Mouse (Mus musculus) layer of hippocampus, adult 9-10 months (tissue): Measurements from ENCODE around the gene Pon1.

Experiments used
- DNase-seq: peaks from one replicate; pipeline ENCODE4 v3.0.0; 2022; ENCODE audit warnings: low spot score

The Pon1 gene

GRCm38 (mm10) chr6:5177967-5178891 lies 15.5 kb downstream of the Pon1 start:
- no peak for DNase-seq

- no peak for DNase-seq
Observed at GRCm38 (mm10) chr6:5174179-5174812, 19.4 kb downstream of the Pon1 start.

DNA sequence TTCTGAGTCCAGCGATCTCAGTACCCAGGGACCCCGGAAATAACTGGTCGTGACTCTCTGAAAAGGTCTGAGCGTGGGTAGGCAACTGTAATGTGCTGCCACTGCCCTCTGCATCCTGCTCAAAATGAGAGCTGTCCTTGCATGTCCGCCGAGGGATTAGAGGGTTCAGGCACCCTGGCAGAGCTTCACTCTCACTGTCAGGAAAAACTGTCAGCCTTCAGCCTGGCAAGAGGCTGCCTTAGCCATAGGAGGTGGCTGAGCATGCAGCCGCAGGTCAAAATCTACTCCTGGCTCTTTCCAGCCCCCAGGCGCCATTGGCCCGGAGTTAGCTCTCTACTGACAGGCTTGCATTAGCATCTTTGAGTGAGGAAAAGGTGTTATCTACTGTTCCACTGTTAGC lies 21.2 kb downstream of the Pon1 start:
- DNase-seq: no peak

DNA sequence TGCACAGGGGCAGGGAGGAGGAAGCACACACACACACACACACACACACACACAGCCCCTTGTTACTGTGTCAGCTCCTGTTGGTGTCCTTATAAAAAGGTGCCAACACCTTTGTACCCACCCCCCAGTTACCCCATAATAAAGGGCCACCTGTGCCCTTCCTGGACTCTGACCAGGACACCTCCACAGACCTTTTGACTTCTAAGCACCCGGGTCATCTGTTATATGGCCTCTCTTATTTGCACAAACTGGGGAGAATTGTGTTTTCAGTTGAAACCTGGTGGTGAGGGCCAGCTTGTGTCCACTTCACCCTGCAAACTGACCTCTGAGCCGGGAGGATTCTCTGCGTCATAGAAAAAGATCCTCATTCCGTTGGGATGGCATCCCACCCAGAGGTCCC lies 22.3 kb downstream of the Pon1 start:
- no peak for DNase-seq

DNA sequence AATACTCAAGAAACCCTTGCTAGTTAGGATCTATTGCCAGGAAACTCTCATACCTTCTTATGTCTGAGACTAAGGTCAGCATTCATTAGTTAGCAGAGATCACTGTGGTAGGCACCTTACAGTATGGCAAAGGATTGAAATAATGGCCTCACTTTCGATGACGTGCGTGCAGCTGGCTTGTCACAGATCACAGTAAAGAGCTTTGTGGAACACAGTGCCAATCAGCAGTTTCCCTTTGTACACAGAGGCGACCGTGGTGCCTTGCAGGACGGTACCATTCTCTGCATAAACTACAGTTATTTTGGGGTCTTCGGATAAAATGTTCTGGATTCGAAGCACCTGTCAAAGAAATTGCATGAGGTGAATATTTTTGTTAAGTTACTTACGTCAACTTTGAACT lies 25.6 kb downstream of the Pon1 start:
- no peak for DNase-seq

GRCm38 (mm10) chr6:5167051-5167677 lies 26.6 kb downstream of the Pon1 start:
- no peak for DNase-seq

GRCm38 (mm10) chr6:5164855-5165254 lies 28.9 kb downstream of the Pon1 start:
- DNase-seq: no peak

- DNase-seq: no peak
Observed at GRCm38 (mm10) chr6:5163507-5164144, 30.1 kb downstream of the Pon1 start.

DNA sequence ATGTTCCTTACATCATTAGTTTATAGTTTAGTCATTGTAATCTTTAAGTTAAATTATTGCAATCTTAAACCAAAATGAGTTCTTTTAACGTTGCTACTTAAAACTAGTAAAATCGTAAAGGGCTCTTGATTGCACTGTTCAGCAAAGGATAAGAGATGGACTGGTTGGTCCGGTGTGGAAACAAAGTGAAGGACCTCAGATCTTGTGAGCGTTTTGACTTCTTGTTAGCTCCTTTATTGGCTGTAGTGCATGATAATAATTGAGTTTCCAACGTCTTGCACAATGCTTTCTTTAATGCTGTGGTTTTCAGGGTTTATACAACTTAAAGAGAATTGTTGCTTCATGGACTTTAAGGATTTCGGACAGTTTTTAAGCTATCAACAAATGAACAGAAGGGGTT lies 31.7 kb downstream of the Pon1 start:
- no peak for DNase-seq

DNA sequence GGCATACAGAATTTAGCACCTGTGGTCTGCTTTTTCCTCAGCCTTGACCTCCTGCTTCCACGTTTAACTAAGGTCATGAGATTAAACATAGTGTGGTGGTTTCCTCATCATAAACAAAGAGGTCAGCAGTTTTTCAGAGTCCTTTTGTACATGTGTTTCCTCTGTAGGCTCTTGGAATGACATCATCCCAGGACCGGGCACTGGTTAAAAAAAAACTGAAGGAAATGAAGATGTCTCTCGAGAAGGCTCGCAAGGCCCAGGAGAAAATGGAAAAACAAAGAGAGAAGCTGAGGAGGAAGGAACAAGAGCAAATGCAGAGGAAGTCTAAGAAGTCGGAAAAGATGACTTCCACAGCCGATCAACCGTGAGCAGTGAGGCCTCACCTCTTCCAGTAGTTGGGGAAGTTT lies 34.4 kb downstream of the Pon1 start:
- no peak for DNase-seq

DNA sequence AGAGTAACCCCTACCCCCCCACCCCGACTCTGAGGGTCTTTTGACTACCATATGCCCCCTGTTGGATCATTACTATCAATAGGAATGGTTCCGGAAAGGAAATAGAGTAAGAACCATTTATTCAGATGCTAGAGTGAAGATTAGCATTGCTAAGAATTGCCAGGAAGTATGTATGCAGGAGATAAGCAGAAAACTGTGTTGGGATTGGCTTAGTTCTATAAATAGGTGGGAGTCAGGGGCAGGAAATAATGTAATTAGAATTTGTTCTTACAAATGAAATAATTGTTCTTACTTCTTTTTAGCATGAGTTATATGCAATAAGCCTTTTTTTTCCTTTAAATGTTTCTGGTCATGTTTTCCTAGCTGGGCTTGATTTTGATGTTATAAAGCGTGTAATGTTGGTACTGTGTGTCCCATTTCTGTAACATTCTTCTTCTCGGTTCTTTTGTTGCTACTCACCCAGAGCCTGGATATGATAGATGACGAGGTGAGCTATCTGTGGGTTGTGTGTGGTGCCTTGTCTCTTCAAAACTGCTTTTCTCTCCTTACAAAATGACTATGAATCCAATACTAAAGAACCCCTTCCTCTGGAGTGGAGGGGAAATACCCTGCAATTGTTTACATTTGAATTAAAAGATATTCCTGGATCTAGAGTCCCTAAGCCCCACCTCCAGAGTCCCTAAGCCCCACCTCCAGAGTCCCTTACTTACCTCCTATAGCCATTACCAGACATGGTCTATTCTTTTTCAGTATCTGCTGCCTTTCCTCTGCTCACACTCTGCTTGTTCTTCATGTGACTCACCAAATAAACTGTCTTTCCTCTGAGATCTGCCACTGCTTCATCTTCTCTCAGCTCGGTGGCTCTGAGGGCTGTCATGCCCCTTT lies 37.0 kb downstream of the Pon1 start:
- DNase-seq: no peak

DNA sequence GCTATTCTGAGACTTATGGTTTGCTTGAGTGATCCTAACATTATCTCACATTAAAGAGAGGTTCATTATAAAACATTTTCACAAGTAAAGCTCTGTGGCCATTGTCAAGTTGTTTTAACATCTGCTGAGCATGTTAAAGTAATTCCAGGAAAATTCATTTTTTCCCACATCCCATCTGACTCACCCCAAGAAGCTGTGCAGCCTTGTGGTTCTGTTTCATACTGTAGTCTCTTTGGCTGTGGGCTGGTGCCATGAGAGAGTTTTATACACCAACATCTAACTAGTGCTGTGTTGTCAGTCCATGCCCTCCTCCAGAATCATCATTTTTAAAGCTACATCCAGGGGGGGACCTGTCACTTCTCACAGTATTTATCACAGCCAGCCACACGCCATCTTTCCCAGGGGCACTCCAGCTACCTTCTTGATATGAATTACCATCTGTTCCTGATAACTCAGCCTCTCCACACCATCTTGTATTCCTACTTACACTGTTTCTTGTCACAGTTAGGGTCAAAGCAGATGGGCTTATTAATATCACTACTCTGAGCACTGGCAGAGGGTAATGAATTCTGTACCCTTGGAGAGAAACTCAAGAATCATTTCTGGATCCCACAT lies 38.3 kb downstream of the Pon1 start:
- no peak for DNase-seq

DNA sequence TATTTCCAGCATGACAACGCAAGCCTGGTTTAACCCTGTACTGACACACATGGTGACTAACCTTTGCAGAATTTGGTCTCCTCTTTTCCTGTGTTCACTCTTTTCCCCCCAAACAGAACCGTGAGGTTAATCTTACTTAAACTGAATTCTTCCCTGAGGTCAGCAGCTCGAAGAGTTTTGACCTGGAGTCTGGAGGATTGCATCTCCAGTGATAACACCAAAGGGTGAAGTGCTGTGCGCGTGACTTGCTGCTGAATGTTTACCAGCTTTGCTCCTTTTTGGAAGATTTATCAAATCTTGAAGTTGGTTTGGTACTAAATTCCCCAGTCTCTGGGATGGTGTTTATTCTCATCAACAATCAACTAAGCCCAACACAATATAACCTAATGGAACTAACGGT lies 39.0 kb downstream of the Pon1 start:
- DNase-seq: no peak

- DNase-seq: no peak
Observed at GRCm38 (mm10) chr6:5152185-5152584, 41.6 kb downstream of the Pon1 start.

DNA sequence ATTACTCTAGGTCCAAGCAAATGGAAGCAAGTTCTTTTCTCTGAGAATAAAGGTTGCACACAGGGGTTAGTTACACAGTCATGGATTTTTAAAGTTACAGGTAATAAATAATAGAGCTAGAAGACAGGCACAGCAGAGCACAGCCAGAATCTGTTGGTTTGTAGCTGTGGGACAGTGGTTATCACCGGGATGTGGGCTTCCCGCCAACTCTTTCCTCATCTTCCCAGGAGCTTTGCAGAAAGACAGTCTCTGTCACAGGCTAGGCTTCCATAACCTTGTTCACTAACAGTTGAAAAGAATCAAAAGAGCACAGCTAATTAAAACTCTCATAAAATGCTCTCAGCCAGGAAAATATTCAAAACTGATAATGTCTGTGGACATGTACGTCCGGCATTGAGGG lies 42.6 kb downstream of the Pon1 start:
- DNase-seq: no peak

GRCm38 (mm10) chr6:5149941-5150340 lies 43.8 kb downstream of the Pon1 start:
- DNase-seq: no peak

DNA sequence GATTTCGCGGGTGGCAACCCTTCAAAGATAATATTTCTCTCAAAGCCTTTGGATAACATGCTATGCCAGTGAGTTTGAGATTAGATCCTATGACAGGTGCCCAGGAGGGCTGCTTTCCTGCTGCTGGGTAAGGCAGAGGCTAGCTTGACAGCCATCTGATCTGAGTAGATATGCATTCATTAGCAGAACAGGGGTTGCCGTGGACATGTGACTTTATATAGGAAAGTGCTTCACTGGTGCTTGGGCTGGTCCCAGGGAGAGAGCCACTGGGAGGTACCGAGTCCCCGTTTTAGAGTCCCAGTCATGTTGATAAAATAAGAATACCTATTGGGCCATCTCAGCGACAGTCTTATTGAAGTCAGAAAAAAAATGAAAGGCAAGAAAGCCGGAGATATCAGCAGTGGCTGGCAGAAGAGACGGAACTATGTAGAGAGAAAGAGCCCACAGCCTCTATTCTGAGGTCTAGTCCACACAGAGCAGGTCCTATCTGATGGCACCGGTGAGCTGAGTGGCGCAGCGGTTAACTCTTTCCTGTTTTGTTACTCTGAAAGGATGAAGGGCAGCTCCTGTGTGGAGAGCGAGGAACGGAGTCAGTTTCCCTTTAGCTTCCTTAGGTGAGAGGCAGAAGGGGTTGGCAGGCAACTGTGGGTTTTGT lies 46.1 kb downstream of the Pon1 start:
- no peak for DNase-seq

- no peak for DNase-seq
Observed at GRCm38 (mm10) chr6:5139666-5140065, 54.1 kb downstream of the Pon1 start.

DNA sequence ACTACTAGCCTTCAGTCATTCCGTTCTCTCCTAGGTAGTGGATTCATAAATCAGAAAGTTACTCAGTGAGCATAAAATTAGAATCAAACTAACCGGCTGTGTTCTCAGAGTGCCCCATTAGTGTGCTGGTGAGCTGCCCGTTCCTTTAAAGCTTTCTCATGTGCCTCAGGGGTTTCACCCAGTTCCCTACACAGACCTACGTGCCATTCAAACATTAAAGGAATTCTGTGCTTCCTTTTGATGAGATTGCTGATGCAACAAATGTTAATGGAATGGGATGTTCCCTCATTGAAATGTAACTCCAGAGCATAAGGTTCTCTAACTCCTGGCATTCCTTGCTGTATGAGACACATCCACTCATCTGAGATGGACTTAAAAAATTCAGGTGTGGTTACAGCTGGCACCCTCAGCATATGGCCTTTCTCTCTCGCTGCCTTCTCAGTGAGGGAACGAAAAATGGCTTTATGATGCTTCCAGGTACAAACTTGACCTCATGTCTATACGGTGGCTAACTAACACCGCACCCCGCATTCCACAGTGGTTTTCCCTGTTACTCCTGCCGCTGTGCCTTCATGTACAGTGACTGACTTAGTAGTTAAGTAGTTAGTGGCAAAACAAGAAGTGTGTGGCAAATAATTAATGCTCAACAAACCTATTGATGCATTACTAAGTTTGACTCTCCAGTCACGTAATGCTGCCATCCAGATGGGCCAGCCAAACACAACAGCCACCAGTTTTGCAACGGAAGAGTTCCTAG lies 54.7 kb downstream of the Pon1 start:
- DNase-seq: no peak

- DNase-seq: no peak
Observed at GRCm38 (mm10) chr6:5136046-5136445, 57.7 kb downstream of the Pon1 start.
